Mouse (Mus musculus): ENCODE measurements at regions not wholly inside any gene's neighbourhood (a gene's known extent, or its start where the extent isn't known, plus 50 kb on each side); places are given as distances from the start of the nearest gene placed in this dataset.
"Not testable (repeated sequence)": the region's sequence is repeated elsewhere in the genome, so short reads cannot be mapped to it uniquely, and the experiment has no call there.

DNA sequence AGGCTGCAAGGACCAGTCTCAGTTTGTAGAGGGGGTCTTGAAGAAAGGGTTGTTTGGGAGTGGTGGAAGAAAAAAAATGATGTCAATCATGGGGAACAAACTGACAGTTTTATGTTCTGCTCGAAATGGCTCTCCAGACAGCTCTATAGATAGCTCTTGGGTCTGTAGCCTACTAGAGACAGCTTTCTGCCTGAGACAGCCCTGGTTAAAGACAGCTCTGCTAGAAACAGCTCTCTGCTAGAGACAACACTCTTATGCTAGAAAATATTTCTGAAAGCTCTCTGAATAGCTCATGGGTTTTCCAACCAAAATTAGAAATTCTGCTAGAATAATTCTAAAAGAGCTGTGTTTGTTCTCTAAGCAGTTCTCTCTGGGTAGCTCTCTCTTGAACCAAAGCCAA is 636.3 kb upstream of the Man1a start:
- DNase-seq (ENCODE audit: low spot score) (no peak), ATAC-seq (ENCODE audit: low FRiP score) (no peak)
- 63% methylated on average over 1 of the region's 1 CpGs for WGBS
- H3K9me3 ChIP-seq (ENCODE audit: control insufficient read depth, low read length) = no peaks in the 10 kb centered on the region
- no peak overlapping the region for H3K9ac ChIP-seq (ENCODE audit: low read depth, low read length)
- no peak overlapping the region for H3K4me3 ChIP-seq (ENCODE audit: low read depth, low read length)
- H3K4me2 ChIP-seq (replicated peaks; ENCODE audit: low read depth, low read length) = no peak overlapping the region
- no peaks in the 10 kb centered on the region for H3K27me3 ChIP-seq (ENCODE audit: control insufficient read depth, insufficient read depth, low read length)
- no peaks in the 10 kb centered on the region for H3K36me3 ChIP-seq (ENCODE audit: control insufficient read depth, insufficient read depth, low read length)
- no peak overlapping the region for H3K27ac ChIP-seq (ENCODE audit: low read depth, low read length)
- H3K4me1 ChIP-seq (replicated peaks; ENCODE audit: control insufficient read depth, insufficient read depth, low read length) = no peaks in the 10 kb centered on the region

DNA sequence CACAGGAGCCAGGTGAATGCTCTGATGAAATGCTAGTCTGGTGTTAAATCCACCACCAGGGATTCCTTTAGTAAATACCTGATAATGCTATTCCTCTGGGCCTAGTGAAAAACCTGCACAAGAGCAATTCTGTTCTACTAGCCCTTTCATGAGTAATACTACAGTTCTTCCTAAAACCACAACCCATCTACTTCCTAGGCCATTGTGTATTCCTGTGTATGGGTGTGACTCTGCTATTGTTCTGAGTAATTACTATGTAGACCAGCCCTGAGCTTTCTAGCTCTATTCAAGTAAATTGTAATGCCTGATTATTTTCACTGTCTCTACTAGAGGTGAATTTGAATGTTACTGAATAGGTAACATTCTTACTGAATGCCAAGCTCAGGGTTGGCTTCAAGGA is 591.4 kb upstream of the Man1a start:
- not testable (repeated sequence) for ATAC-seq (ENCODE audit: low FRiP score); H3K4me3 ChIP-seq (ENCODE audit: low read depth, low read length); H3K4me2 ChIP-seq (replicated peaks; ENCODE audit: low read depth, low read length); H3K9ac ChIP-seq (ENCODE audit: low read depth, low read length); H3K27ac ChIP-seq (ENCODE audit: low read depth, low read length); H3K27me3 ChIP-seq (ENCODE audit: control insufficient read depth, insufficient read depth, low read length); H3K36me3 ChIP-seq (ENCODE audit: control insufficient read depth, insufficient read depth, low read length); H3K4me1 ChIP-seq (replicated peaks; ENCODE audit: control insufficient read depth, insufficient read depth, low read length); DNase-seq (ENCODE audit: low spot score); H3K9me3 ChIP-seq (ENCODE audit: control insufficient read depth, low read length)

Measured in hindbrain, embryonic 11.5 days (tissue).